Mouse (Mus musculus) erythroblast, embryonic 14.5 days (primary cell): ENCODE measurements around the gene Uxt. TPM values are rescaled to one million over a fixed set of nuclear protein-coding genes. Genes with fewer than 3 reads are reported as not detected.

ENCODE experiments used
- H3K27me3 ChIP-seq: 2 replicates; pipeline ENCODE4 v1.6.1; 2012; ENCODE audit warnings: inconsistent platforms; ENCODE audit not compliant: control insufficient read depth
- H3K36me3 ChIP-seq: 2 replicates; pipeline ENCODE4 v1.6.1; 2012; ENCODE audit warnings: mild to moderate bottlenecking, inconsistent platforms; ENCODE audit not compliant: control insufficient read depth
- H3K4me1 ChIP-seq: 2 replicates; pipeline ENCODE4 v1.6.1; 2012; ENCODE audit warnings: inconsistent platforms; ENCODE audit not compliant: control insufficient read depth
- H3K4me3 ChIP-seq: replicated peaks from 2 replicates; pipeline ENCODE3; 2012; ENCODE audit warnings: moderate library complexity, mild to moderate bottlenecking, inconsistent platforms
- H3K9me3 ChIP-seq: 2 replicates; pipeline ENCODE4 v1.6.1; 2012; ENCODE audit warnings: low read length, inconsistent platforms, mixed read lengths; ENCODE audit not compliant: control insufficient read depth
- GATA1 ChIP-seq: IDR thresholded peaks from 2 replicates; pipeline ENCODE4 v1.6.1; 2012; ENCODE audit warnings: low read length, inconsistent platforms, mixed read lengths
- TAL1 ChIP-seq: IDR thresholded peaks from 3 replicates; pipeline ENCODE4 v1.6.1; 2012; ENCODE audit warnings: low read length, inconsistent platforms, mixed read lengths
- polyA plus RNA-seq: library from polyadenylated mRNA; stranded (reverse); fragments of >175 nt; gene quantifications from 2 replicates; pipeline ENCODE4 v1.2.3, GENCODE M21; 2012

Gene Uxt
- 1.6 and 2.8 TPM in 2 replicates for polyA plus RNA-seq

DNA sequence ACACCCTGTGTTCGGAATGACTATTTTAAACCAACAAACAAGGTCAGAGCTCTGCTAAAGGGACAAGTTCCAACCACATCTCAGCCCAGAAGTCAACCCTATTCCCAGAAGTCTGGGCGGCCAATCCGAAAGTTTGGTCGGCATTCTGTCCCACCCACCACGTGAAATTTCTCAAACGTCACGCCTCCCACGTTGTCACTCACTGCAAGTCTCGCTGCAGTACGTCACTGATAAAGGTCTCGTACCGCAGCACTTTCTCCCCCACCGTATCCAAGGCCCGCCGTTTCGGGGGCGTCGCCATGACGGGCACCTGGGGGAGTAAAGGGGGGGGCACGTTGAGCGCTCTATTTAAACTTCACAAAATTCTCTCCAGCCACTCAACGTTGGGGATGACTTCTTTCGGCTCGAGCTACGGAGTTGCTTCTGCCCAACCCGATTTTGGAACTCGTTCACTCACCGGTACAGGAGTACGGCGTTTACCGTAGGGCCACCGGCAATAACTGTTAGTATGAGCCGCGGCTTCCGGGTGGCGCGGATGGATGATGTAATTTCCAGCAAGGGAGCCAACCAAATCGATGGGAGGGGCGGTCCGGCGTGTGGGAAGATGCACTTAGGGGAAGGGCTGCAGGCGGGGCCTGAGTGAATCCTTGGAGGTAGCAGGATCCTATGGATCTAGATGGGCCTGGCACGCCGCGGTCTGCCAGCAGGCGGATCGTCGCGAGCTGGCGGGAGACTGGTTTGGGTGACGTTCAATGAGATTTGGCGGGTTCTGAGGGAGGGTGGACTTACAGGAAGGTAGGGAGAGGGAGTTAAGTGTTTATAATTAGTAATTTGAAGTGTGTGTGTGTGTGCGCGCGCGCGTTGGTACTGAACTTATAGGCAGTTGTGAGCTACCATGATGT, at the start of gene Uxt:
TSS of gene Uxt (minus strand) at position 541 of the 902 bp plus-strand sequence.
- H3K4me1 ChIP-seq = peaks cover 9% of the 10 kb centered on the region
- no peaks in the 10 kb centered on the region for H3K27me3 ChIP-seq
- TF ChIP-seq GATA1 (no peak), TAL1 (no peak)

DNA sequence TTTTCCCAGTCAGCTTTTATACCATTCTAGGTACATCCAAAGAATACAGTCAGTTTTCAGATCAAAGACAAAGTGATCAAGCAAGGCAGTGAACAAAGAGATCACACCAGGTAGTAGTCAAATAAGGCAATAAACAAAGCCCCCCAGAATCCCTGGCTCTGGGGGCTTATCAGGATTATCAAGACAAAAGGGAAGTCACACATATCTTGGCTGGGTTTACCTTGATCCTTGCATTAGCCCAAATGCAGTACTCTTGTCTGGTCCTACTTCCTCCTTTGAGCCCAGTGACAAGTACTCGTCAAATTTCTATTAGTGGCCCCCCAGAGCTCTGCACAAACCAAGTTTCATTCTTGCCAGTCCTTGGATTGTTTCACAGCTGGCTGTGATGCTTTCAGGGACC, 19.1 kb upstream of the Uxt start:
- no peaks in the 10 kb centered on the region for H3K4me1 ChIP-seq
- no peaks in the 10 kb centered on the region for H3K27me3 ChIP-seq
- H3K9me3 ChIP-seq = 0 out of 2 replicates have a peak, but pooled peaks cover 2% of the 10 kb centered on the region
- no peak for TF ChIP-seq TAL1
- H3K36me3 ChIP-seq = peaks cover 7% of the 10 kb centered on the region
- no peak overlapping the region for H3K4me3 ChIP-seq

More for the DNA sequence above, at the start of gene Uxt:
- Histone ChIP-seq H3K36me3 (peaks cover 25% of the 10 kb centered on the region), H3K4me3 (peak within 1 kb of the TSS; percentile 75), H3K9me3 (no peaks in the 10 kb centered on the region)

DNA sequence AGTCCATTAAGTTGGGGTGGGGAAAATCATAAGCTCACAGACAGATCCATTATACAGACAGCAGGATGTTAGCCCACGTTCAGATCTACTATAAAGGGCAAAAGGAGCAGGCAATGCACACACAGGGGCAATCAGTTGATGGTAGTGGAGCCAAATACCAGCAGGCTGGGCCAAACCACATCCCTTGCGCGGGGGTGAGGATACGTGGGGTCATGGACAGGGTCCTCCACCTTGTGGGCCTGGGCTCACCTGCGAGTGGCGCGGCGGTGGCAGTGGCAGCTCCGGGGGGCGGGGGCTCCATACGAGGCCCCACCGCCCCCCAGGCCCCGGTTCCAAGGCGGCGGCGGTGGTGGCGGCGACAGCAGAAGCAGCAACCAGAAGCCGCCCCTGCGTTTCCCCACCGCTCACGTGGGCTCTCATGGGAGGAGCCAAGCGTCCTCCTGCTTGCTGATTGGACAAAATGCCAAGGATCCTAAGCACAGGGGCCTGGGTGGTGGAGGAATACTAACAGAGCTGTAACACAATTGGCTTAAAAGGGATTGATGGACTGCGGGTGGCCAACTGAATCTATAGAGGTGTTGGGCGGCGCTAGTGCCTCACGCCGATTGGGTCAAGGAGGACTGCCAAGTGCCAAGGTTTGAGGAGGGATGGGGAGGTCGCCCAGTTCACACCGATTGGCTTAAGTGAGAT, 11.5 kb downstream of the Uxt start, which contains the start of gene Elk1:
TSS of gene Elk1 (minus strand) at position 418 of the 690 bp plus-strand sequence.
- H3K36me3 ChIP-seq = peaks cover 5% of the 10 kb centered on the region
- H3K27me3 ChIP-seq = no peaks in the 10 kb centered on the region
- TF ChIP-seq TAL1 = no peak
- TF ChIP-seq GATA1 = no peak
- peaks cover 15% of the 10 kb centered on the region for H3K4me1 ChIP-seq
- H3K4me3 ChIP-seq = peak within 1 kb of the TSS; percentile 73
- H3K9me3 ChIP-seq = no peaks in the 10 kb centered on the region

DNA sequence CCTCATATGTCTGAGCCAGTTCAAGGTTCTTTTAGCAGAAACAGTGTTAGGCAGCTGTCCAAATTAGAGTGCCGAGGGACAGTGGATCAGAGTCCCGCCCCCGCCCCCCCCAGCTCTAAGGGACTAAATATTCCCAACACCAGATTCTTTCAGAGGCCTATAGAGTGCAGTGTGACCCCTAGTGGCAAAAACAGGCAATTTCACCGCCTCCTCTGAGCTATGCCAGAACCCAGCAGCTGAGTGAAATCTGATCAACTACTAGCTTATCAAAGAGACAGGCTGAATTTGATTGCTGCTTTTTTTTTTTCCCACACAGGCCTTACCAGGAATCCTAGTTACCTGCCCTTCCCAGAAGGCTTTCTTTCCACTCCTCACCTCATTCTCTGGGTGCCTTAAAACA, 15.8 kb downstream of the Uxt start:
- peaks cover 14% of the 10 kb centered on the region for H3K4me1 ChIP-seq
- no peak overlapping the region for H3K4me3 ChIP-seq
- H3K9me3 ChIP-seq = no peaks in the 10 kb centered on the region
- H3K27me3 ChIP-seq = no peaks in the 10 kb centered on the region
- H3K36me3 ChIP-seq = no peaks in the 10 kb centered on the region
- TF ChIP-seq GATA1 = no peak
- no peak for TF ChIP-seq TAL1

DNA sequence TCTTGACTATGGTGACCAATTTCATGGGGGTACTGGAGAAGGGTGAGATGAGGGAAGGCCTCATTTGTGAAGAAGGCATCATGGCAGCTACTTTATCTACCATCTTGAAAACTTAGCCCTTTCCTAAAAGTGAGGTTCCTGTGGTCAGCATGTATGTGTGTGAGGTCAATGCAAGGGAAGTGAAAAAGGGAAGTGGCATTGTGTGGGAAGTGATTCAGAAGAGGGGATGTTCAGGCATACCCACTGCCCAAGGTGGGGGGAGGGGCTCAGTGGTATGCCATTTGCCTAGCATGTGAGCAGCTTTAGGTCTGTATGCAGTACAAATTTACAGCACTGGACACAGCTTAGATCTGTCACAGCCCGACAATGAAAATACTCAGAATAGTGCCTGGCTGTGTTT, 29.9 kb downstream of the Uxt start:
- no peaks in the 10 kb centered on the region for H3K27me3 ChIP-seq
- H3K9me3 ChIP-seq = no peaks in the 10 kb centered on the region
- no peak overlapping the region for H3K4me3 ChIP-seq
- TF ChIP-seq TAL1 = no peak
- TF ChIP-seq GATA1 = no peak
- H3K4me1 ChIP-seq = no peaks in the 10 kb centered on the region
- H3K36me3 ChIP-seq = peaks cover 2% of the 10 kb centered on the region; the same call in 1 of the 2 replicates

DNA sequence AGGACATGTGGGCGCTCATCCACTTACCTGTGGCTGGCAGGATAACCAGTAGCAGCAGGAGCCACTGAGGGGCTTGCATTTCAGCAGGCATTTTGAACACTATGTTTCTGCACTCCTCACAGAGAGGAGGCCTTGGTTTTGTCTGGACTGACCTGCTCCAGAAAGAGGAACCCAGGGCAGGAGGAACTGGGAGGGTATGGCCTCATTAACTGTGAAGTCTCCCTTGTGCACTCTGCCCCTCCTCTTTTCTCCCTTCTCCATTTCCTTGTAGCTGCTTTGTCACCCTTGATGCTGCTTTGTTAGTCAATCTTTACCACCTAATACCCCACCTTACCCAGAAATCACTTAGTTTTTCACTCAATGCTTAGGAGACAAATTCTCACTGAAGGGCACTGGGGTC, 30.5 kb downstream of the Uxt start, which contains the start of gene Cfp:
TSS of gene Cfp (minus strand) at position 192 of the 400 bp plus-strand sequence.
- Histone ChIP-seq H3K36me3 (peaks cover 2% of the 10 kb centered on the region; the same call in 1 of the 2 replicates), H3K27me3 (no peaks in the 10 kb centered on the region), H3K4me3 (no peak within 1 kb of the TSS), H3K9me3 (no peaks in the 10 kb centered on the region), H3K4me1 (no peaks in the 10 kb centered on the region)
- TF ChIP-seq GATA1 (no peak), TAL1 (no peak)

DNA sequence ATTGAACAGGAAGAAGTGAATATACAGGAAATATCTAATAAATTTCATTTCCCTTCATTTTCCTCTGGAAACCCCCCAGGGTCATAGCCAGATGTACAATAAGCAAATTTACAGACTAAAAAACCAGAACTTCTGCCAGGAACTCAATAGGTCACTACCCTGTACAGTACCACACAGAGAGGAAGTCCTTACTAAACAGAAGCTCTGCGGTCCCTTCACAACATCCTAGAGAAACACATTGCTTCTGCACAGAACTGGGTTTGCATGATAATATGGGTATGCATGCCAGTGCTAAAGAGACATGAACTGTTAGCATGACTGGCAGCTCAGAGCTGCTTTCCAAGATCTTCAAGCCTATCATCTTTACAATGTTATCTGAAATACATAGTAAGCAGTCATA, 32.0 kb downstream of the Uxt start:
- no peaks in the 10 kb centered on the region; the same call in 1 of the 2 replicates for H3K36me3 ChIP-seq
- TF ChIP-seq GATA1 (no peak), TAL1 (no peak)
- no peak overlapping the region for H3K4me3 ChIP-seq
- no peaks in the 10 kb centered on the region for H3K27me3 ChIP-seq
- no peaks in the 10 kb centered on the region for H3K4me1 ChIP-seq
- no peaks in the 10 kb centered on the region for H3K9me3 ChIP-seq

DNA sequence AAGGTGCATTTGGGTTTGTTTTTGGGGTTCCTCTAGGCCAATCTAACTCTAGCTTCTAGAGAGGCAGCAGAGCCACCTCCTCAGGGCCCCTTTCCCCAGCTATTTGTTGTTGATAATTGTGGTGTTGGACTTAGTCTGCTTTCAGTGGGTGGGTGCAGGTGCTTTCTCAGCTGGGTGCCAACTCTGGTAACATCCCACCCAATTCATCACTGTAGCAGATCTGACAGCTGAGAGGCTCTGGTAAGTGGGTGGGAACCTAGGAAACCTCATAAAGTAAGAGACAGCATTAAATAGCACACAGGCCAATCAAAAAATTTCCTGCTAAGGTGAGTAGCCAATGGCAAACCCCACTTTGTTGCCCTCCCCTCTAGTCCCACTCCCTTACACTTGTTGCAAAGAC, 36.8 kb downstream of the Uxt start:
- H3K9me3 ChIP-seq = peaks cover 8% of the 10 kb centered on the region
- H3K4me1 ChIP-seq = peaks cover 5% of the 10 kb centered on the region; the same call in 1 of the 2 replicates
- no peak overlapping the region for H3K4me3 ChIP-seq
- no peak for TF ChIP-seq GATA1
- no peak for TF ChIP-seq TAL1
- H3K27me3 ChIP-seq = peaks cover 27% of the 10 kb centered on the region
- H3K36me3 ChIP-seq = no peaks in the 10 kb centered on the region; the same call in 1 of the 2 replicates

DNA sequence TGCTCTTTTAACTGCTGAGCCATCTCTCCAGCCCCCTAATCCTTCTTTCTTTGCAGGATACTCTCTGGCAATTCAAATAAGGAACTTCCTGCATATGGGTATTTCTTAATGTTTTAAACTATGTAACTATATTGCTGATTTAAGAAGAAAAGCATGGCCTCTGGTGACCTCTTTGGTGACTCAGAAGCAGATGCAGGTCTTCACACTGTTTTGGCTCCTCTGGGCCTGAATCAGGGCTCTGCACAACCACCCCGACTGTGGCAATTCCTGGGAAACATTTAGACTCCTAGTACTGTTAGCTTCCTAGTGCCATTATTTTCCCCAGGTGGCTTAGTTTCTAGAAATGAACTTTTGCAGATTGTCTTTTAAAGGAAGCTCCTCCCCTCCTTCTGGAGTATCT, 38.3 kb downstream of the Uxt start:
- H3K9me3 ChIP-seq = peaks cover 8% of the 10 kb centered on the region
- H3K27me3 ChIP-seq = peaks cover 41% of the 10 kb centered on the region
- TF ChIP-seq TAL1 (no peak), GATA1 (no peak)
- H3K4me1 ChIP-seq = peaks cover 5% of the 10 kb centered on the region; the same call in 1 of the 2 replicates
- H3K36me3 ChIP-seq = no peaks in the 10 kb centered on the region; the same call in 1 of the 2 replicates
- H3K4me3 ChIP-seq = no peak overlapping the region
